8 mouse cellular contexts compared by ENCODE assay signal in genomic region chr2:180581002-180581401, GRCm38 (mm10). TPM values are rescaled to one million over a fixed set of nuclear protein-coding genes. Genes with fewer than 3 reads are reported as not detected.
DNase-seq lines count a peak whose midpoint lies in the region; ATAC-seq and TF ChIP-seq lines count a peak whose summit lies in the region.

Gene Mrgbp (plus strand): TSS chr2:180581304.

- H3K27me3 ChIP-seq in embryonic facial prominence, embryonic 10.5 days (replicated peaks; ENCODE audit: low read depth, poor library complexity, severe bottlenecking): 0 out of 2 replicates have a peak, but pooled peaks cover 3% of the 10 kb centered on the region
- no peaks in the 10 kb centered on the region for H3K27me3 ChIP-seq in heart, postnatal 0 days (ENCODE audit: control insufficient read depth, insufficient read depth, low read length)
- H3K27me3 ChIP-seq in midbrain, embryonic 14.5 days (ENCODE audit: control insufficient read depth, insufficient read depth, low read length): peaks cover 3% of the 10 kb centered on the region; the same call in 1 of the 2 replicates

- peaks cover 22% of the 10 kb centered on the region for H3K36me3 ChIP-seq in embryonic facial prominence, embryonic 10.5 days (replicated peaks)
- peaks cover 12% of the 10 kb centered on the region for H3K36me3 ChIP-seq in heart, postnatal 0 days (replicated peaks; ENCODE audit: control insufficient read depth, insufficient read depth, low read length)
- peaks cover 14% of the 10 kb centered on the region for H3K36me3 ChIP-seq in midbrain, embryonic 14.5 days (ENCODE audit: control insufficient read depth, insufficient read depth, low read length)

- DNase-seq in thymus, postnatal 0 days (ENCODE audit: low spot score): no peak
- DNase-seq in thymus, postnatal 4 days: no peak
- DNase-seq in embryonic facial prominence, embryonic 10.5 days (ENCODE audit: low spot score): no peak
- no peak for DNase-seq in heart, postnatal 0 days (ENCODE audit: low spot score)
- DNase-seq in left cerebral cortex, postnatal 4 days: no peak
- no peak for DNase-seq in midbrain, embryonic 14.5 days
- no peak for DNase-seq in frontal cortex, postnatal 36 days (ENCODE audit: low spot score in 2 of 2)
- DNase-seq in thymus, postnatal 25 days: no peak

- H3K4me3 ChIP-seq in embryonic facial prominence, embryonic 10.5 days: no peak within 1 kb of the TSS
- H3K4me3 ChIP-seq in heart, postnatal 0 days (ENCODE audit: low read depth, low read length): no peak within 1 kb of the TSS
- H3K4me3 ChIP-seq in midbrain, embryonic 14.5 days (replicated peaks; ENCODE audit: low read depth, low read length): no peak within 1 kb of the TSS

- no peak within 1 kb of the TSS for H3K27ac ChIP-seq in embryonic facial prominence, embryonic 10.5 days (replicated peaks)
- no peak within 1 kb of the TSS for H3K27ac ChIP-seq in heart, postnatal 0 days (ENCODE audit: low read depth)
- no peak within 1 kb of the TSS for H3K27ac ChIP-seq in midbrain, embryonic 14.5 days (replicated peaks; ENCODE audit: low read depth, low read length)

- WGBS in embryonic facial prominence, embryonic 10.5 days: 88% methylated on average over 3 of the region's 3 CpGs
- 45% methylated on average over 3 of the region's 3 CpGs for WGBS in heart, postnatal 0 days
- 74% methylated on average over 3 of the region's 3 CpGs for WGBS in midbrain, embryonic 14.5 days

- H3K4me1 ChIP-seq in embryonic facial prominence, embryonic 10.5 days: peaks cover 24% of the 10 kb centered on the region
- peaks cover 10% of the 10 kb centered on the region for H3K4me1 ChIP-seq in heart, postnatal 0 days (ENCODE audit: control insufficient read depth, insufficient read depth)
- peaks cover 11% of the 10 kb centered on the region for H3K4me1 ChIP-seq in midbrain, embryonic 14.5 days (ENCODE audit: control insufficient read depth, insufficient read depth, low read length)

- intact Hi-C loops in left cerebral cortex, postnatal 4 days (cut with DNase I): loop anchor here (10.0 kb wide), 2 partner anchors 164 to 194 kb away; partner anchors contain the start of gene Bhlhe23

- no peak for TF ChIP-seq CTCF in heart, postnatal 0 days (IDR thresholded peaks at IDR 0.05; ENCODE audit: low read depth)

- no peak for TF ChIP-seq EP300 in heart, postnatal 0 days (IDR thresholded peaks at IDR 0.05; ENCODE audit: low read depth)

- ATAC-seq in heart, postnatal 0 days (ENCODE audit: insufficient read depth, low read depth): no peak; the same call in 1 of the 2 replicates
- ATAC-seq in midbrain, embryonic 14.5 days (ENCODE audit: low FRiP score, low TSS enrichment): no peak

- no peaks in the 10 kb centered on the region for H3K9me3 ChIP-seq in embryonic facial prominence, embryonic 10.5 days
- no peaks in the 10 kb centered on the region for H3K9me3 ChIP-seq in heart, postnatal 0 days (replicated peaks; ENCODE audit: control insufficient read depth, low read length)
- no peaks in the 10 kb centered on the region for H3K9me3 ChIP-seq in midbrain, embryonic 14.5 days (ENCODE audit: control insufficient read depth, low read length)

- H3K4me2 ChIP-seq in heart, postnatal 0 days (ENCODE audit: low read depth, low read length): no peak within 1 kb of the TSS
- H3K4me2 ChIP-seq in midbrain, embryonic 14.5 days (ENCODE audit: low read length): no peak within 1 kb of the TSS

- H3K9ac ChIP-seq in heart, postnatal 0 days (replicated peaks; ENCODE audit: low read depth, low read length): no peak within 1 kb of the TSS
- H3K9ac ChIP-seq in midbrain, embryonic 14.5 days (replicated peaks; ENCODE audit: low read length): no peak within 1 kb of the TSS

RNA-seq across cellular contexts. Expression of gene Mrgbp, which starts in this region (rescaled TPM):
- polyA plus RNA-seq in thymus, postnatal 0 days (2015; fragmentation: Nextera tagmentation; extraction: Ambion mirVana): 44.8 and 51.1 TPM in 2 replicates
- 34.6 and 35.1 TPM in 2 replicates for polyA plus RNA-seq in embryonic facial prominence, embryonic 10.5 days (2016; fragmentation: Nextera tagmentation; extraction: Ambion mirVana)
- total RNA-seq in heart, postnatal 0 days (2014; rRNA removed; ENCODE audit: low replicate concordance): 40.5 and 54.3 TPM in 2 replicates
- 19.5 and 20.5 TPM in 2 replicates for polyA plus RNA-seq in heart, postnatal 0 days (2015; fragmentation: Nextera tagmentation; extraction: Ambion mirVana)
- 10 to 100 TPM; 25.9 to 28.9 TPM for total RNA-seq in left cerebral cortex, postnatal 4 days (2021)
- 46.8 and 49.5 TPM in 2 replicates for polyA plus RNA-seq in midbrain, embryonic 14.5 days (2014; fragmentation: Nextera tagmentation; extraction: Ambion mirVana)
